Mouse (Mus musculus) forebrain, embryonic 13.5 days (tissue): ENCODE data around the gene Tctn1. TPM values are rescaled to one million over a fixed set of nuclear protein-coding genes. Genes with fewer than 3 reads are reported as not detected.
A peak's percentile ranks its signal among the peaks of the same experiment; 100 is the strongest.

ENCODE experiments used
- ATAC-seq: fragments of 200-750 bp; cut with Nextera tagmentation; 2 replicates; pipeline ENCODE4 v1.8.0; 2017
- H3K27ac ChIP-seq: fragments of 300-500 bp; sonication (generic); 2 replicates; pipeline ENCODE4 v1.5.1; 2015; ENCODE audit warnings: inconsistent platforms, mild to moderate bottlenecking, moderate library complexity
- H3K27me3 ChIP-seq: fragments of 300-500 bp; sonication (generic); 2 replicates; pipeline ENCODE4 v1.6.1; 2015; ENCODE audit warnings: mild to moderate bottlenecking, inconsistent platforms
- H3K36me3 ChIP-seq: fragments of 300-500 bp; sonication (generic); 2 replicates; pipeline ENCODE4 v1.6.1; 2015; ENCODE audit warnings: mild to moderate bottlenecking, inconsistent platforms; ENCODE audit not compliant: poor library complexity, severe bottlenecking
- H3K4me1 ChIP-seq: fragments of 300-500 bp; sonication (generic); 2 replicates; pipeline ENCODE4 v1.6.1; 2015; ENCODE audit warnings: inconsistent platforms
- H3K4me2 ChIP-seq: fragments of 300-500 bp; sonication (generic); 2 replicates; pipeline ENCODE4 v1.6.1; 2015; ENCODE audit warnings: inconsistent platforms, mild to moderate bottlenecking, moderate library complexity
- H3K4me3 ChIP-seq: fragments of 300-500 bp; sonication (generic); 2 replicates; pipeline ENCODE4 v1.5.1; 2015; ENCODE audit warnings: mild to moderate bottlenecking, inconsistent platforms
- H3K9ac ChIP-seq: fragments of 300-500 bp; sonication (generic); 2 replicates; pipeline ENCODE4 v1.6.1; 2015; ENCODE audit warnings: mild to moderate bottlenecking, inconsistent platforms
- H3K9me3 ChIP-seq: fragments of 300-500 bp; sonication (generic); replicated peaks from 2 replicates; pipeline ENCODE4 v1.6.1; 2016; ENCODE audit warnings: inconsistent platforms
- whole genome bisulfite sequencing: fragments of 180-500 bp; shearing (Covaris S2); methylation state at CpG from one replicate; pipeline ENCODE4 v1.1.7; 2015; 5-methylcytosine and 5-hydroxymethylcytosine counted together
- polyA plus RNA-seq: library from polyadenylated mRNA; unstranded; fragments of >200 nt; fragmentation: Nextera tagmentation; extraction: Ambion mirVana; gene quantifications from 2 replicates; pipeline ENCODE4 v1.2.1, GENCODE M21; 2015

Gene Tctn1
- polyA plus RNA-seq, 1 experiment from 2014 or later: 4.9 TPM

DNA sequence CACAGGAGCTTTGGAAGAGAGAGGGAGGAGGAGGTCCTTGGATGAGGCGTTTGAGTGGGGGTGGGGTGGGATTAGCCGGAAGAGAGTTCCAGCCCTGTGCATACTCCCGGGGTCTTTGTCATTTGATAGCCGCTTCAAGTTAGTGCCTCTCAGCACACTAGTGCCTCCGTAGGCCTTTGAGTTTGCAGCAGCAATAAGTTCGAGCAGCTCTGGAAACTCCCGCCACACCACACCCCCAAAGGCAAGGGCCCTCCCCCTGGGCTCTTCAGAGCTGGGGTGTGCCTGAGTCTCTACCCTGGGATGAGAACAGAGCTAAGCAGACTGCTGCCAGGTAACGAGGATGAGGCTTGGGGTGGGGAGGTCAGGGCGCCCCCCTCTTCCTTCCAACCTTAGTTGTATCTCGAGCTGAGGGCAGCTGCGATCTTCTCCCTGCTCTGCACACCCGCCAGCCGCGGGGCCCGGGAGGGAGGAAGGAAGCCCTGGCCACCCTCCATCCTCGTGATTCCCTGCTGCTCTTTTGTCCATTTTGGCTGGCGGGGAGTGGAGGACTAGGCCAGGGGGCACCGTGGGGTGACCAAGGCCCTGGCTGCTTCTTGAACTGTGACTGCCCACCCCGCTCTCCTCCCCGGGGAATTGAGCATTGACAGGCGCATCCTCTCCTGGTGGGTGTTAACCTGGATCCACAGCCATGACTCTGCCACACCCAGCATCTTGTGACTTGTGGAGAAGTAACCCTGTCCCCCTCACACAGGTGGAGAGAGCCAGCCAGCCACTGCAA lies 54.5 kb downstream of the Tctn1 start:
- H3K9ac ChIP-seq: peak overlapping the region; percentile 51
- H3K27ac ChIP-seq: peak overlapping the region; percentile 19; the same call in 1 of the 2 replicates
- WGBS: 4% methylated on average over 19 of the region's 21 CpGs

DNA sequence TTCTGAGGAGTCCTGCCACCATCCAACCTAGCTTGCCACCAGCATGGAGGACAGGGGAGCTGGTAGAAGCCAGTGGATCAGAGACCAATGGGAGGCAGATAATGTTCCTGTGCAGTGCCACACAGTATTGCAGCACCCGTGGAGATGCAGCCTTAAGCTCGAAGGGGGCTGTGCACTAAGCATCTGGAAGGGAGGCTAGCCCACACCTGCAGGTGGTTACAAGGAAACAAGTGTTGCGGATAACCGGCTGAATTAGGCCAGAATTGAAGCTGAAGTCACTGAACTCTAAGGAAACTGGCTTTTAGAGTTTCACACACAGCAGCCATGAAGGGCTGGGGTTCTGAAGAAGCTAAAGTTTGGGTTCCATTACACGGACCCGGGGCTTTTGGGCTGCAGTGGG lies 55.4 kb downstream of the Tctn1 start:
- Histone ChIP-seq H3K9ac (0 out of 2 replicates have a peak overlapping the region, but pooled peaks have one; percentile 51), H3K27me3 (no peaks in the 10 kb centered on the region), H3K9me3 (no peaks in the 10 kb centered on the region), H3K27ac (no peak overlapping the region), H3K36me3 (no peaks in the 10 kb centered on the region), H3K4me3 (no peak overlapping the region), H3K4me2 (peak overlapping the region; percentile 59; the same call in 1 of the 2 replicates), H3K4me1 (peaks cover 13% of the 10 kb centered on the region)
- WGBS: 42% methylated on average over 6 of the region's 6 CpGs
- ATAC-seq: no peak

More for the DNA sequence above, 54.5 kb downstream of the Tctn1 start:
- Histone ChIP-seq H3K4me1 (peaks cover 13% of the 10 kb centered on the region), H3K27me3 (no peaks in the 10 kb centered on the region), H3K9me3 (no peaks in the 10 kb centered on the region), H3K4me3 (peak overlapping the region; percentile 27), H3K36me3 (no peaks in the 10 kb centered on the region), H3K4me2 (peak overlapping the region; percentile 59)
- peak; percentile 50; the same call in 1 of the 2 replicates for ATAC-seq

DNA sequence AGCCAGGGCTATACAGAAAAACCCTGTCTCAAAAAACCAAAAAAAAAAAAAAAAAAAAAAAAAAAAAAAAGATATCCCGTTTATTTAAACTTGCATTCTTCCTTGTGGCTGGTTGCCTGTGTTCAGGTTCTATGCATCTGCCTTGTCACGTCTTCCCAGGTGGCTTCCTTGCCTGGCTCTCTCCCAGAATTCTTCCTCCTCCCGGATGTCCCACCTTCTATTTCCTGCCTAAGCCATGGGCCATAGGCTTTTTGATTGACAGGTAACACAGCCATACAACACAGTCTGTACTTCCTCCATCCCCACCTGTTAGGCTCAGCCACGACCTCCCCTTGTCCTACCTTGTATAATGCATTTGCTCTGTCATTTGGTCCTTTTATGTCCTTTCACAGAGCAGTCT lies 57.8 kb downstream of the Tctn1 start, which contains the start of gene Hvcn1:
Gene Hvcn1 (plus strand): TSS at position 330 of the 400 bp plus-strand sequence.
- Histone ChIP-seq H3K4me3 (no peak within 1 kb of the TSS), H3K27me3 (no peaks in the 10 kb centered on the region), H3K27ac (no peak within 1 kb of the TSS), H3K9me3 (no peaks in the 10 kb centered on the region), H3K36me3 (no peaks in the 10 kb centered on the region), H3K4me1 (peaks cover 13% of the 10 kb centered on the region), H3K4me2 (no peak within 1 kb of the TSS), H3K9ac (no peak within 1 kb of the TSS)
- no peak for ATAC-seq
- WGBS: 86% methylated on average over 4 of the region's 4 CpGs

DNA sequence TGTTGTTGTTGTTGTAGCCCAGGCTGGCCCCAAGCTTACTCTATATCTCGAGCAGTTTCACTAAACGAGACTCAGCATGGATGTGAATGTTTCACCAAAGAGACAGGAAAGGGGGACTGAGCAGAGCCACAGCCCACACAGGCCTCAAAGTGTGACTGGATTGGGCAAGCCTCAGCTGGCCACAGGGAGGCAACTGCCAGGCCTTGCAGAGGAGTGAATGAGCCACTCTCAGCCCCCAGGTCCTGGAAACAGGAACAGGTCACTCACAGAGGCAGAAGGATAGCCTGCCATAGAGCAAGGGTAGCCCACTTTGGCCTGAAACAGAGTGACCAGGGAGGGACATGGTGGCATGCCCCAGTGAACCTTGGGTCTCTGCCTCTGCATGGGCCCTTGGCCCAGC lies 60.1 kb downstream of the Tctn1 start:
- Histone ChIP-seq H3K4me2 (no peak overlapping the region), H3K4me3 (no peak overlapping the region), H3K36me3 (no peaks in the 10 kb centered on the region), H3K4me1 (peaks cover 4% of the 10 kb centered on the region), H3K27ac (no peak overlapping the region), H3K9me3 (no peaks in the 10 kb centered on the region), H3K27me3 (no peaks in the 10 kb centered on the region), H3K9ac (no peak overlapping the region)
- 70% methylated on average over 2 of the region's 2 CpGs for WGBS
- no peak for ATAC-seq

DNA sequence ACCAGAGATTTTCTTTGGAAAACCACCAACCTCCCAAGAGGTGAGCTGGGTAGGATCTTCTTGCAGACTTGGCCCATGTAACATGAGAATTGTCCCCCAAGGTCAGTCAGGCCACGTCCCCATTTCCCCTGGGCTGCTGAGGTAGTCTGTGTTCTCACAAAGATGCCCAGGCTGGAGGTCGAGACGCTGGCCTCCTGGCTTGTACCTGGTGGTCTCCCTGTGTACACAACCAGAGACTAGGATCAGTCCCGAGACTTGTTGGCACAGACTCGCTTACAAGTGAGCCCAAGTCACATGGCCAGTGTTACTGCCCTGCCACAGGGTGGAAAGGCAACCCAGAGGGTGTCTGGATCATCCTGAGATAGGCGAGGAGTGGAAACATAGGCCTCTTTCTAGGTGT lies 62.4 kb downstream of the Tctn1 start:
- Histone ChIP-seq H3K4me2 (no peak overlapping the region), H3K36me3 (no peaks in the 10 kb centered on the region), H3K4me3 (no peak overlapping the region), H3K4me1 (no peaks in the 10 kb centered on the region), H3K27ac (no peak overlapping the region), H3K27me3 (no peaks in the 10 kb centered on the region), H3K9me3 (no peaks in the 10 kb centered on the region), H3K9ac (no peak overlapping the region)
- no peak for ATAC-seq
- WGBS: 86% methylated on average over 6 of the region's 6 CpGs

DNA sequence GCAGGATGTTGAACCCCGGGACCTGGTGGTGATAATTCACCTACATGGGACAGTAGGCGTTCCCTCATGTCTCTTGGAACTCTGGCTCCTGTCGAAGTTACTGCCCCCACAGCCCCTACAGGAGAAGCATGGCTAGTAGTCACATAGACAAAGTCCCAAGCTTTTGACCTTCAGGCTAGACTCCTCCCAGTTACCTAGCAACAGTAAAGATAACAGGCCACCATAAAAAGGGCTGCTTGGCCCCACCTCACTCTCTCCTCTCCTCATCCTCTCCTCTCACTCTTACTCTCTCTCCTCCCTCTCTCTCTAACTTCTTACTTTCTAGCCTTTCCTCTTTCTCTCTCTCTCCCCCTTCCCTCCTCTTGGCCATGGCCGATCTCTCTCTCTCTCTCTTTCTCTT lies 63.4 kb downstream of the Tctn1 start:
- no peaks in the 10 kb centered on the region for H3K36me3 ChIP-seq
- H3K4me2 ChIP-seq: no peak overlapping the region
- ATAC-seq: no peak
- H3K27ac ChIP-seq: no peak overlapping the region
- no peaks in the 10 kb centered on the region for H3K27me3 ChIP-seq
- no peak overlapping the region for H3K9ac ChIP-seq
- H3K4me3 ChIP-seq: no peak overlapping the region
- H3K9me3 ChIP-seq: no peaks in the 10 kb centered on the region
- WGBS: 97% methylated on average over 4 of the region's 4 CpGs
- H3K4me1 ChIP-seq: no peaks in the 10 kb centered on the region

DNA sequence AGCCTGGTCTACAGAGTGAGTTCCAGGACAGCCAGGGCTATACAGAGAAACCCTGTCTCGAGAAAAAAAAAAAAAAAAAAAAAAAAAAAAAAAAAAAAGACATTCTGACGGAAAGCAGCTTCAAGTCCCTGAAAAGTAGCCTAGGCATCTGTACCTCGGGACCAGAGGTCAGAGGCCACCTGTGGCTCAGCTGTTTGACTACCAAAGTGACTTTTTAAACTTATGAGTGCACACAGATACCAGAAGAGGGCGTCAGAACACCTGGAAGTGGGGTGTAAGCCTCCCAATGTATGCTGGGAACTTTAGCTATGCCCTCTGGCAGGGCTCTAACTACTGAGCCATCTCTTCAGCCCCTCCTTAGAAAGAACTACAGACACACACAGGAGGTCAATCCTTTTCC lies 71.9 kb downstream of the Tctn1 start:
- ATAC-seq: no peak
- 67% methylated on average over 3 of the region's 4 CpGs for WGBS

DNA sequence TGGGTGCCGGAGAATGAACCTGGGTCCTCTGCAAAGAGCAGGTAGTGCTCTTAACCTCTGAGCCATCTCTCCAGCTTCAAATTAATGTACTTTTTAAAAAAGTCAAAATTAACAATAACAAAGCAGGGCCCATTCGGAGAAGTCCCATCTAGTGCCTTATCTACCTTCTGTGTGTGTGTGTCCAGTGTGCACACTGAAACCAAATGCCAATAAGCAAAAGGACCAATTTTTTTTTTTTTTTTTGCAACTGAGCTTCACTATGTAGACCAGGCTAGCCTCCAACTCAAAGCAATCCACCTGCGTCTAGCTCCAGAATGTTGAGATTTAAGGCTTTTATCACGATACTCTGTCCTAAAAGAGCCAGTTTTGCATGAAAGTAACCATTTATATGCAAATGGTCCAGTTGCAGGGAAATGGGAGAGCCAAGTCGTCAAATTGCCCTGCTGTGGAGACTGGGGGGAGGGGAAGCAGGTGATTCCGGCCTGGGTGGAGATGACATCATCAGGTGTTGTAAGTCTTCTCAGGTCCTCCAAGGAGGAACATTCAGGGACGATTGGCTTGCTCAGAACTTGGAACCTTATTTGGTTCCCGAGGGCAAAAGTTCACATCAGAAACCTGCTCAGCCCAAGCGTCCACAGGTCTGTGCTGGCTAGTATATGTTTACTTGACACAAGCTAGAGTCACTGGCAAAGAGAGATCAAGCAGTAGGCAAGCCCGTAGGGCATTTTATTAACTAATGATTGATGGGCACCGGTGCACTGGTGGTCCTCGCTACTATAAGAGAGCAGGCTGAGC lies 72.8 kb downstream of the Tctn1 start:
- Histone ChIP-seq H3K4me1 (no peaks in the 10 kb centered on the region), H3K27me3 (no peaks in the 10 kb centered on the region), H3K9ac (no peak overlapping the region), H3K9me3 (no peaks in the 10 kb centered on the region), H3K4me3 (no peak overlapping the region), H3K27ac (no peak overlapping the region), H3K36me3 (no peaks in the 10 kb centered on the region), H3K4me2 (no peak overlapping the region)
- whole genome bisulfite sequencing: 72% methylated on average over 12 of the region's 12 CpGs
- ATAC-seq: no peak

More for the DNA sequence above, 71.9 kb downstream of the Tctn1 start:
- no peak overlapping the region for H3K9ac ChIP-seq
- no peaks in the 10 kb centered on the region for H3K9me3 ChIP-seq
- H3K27me3 ChIP-seq: no peaks in the 10 kb centered on the region
- H3K4me3 ChIP-seq: no peak overlapping the region
- H3K27ac ChIP-seq: no peak overlapping the region
- H3K4me1 ChIP-seq: no peaks in the 10 kb centered on the region
- no peaks in the 10 kb centered on the region for H3K36me3 ChIP-seq
- H3K4me2 ChIP-seq: no peak overlapping the region

DNA sequence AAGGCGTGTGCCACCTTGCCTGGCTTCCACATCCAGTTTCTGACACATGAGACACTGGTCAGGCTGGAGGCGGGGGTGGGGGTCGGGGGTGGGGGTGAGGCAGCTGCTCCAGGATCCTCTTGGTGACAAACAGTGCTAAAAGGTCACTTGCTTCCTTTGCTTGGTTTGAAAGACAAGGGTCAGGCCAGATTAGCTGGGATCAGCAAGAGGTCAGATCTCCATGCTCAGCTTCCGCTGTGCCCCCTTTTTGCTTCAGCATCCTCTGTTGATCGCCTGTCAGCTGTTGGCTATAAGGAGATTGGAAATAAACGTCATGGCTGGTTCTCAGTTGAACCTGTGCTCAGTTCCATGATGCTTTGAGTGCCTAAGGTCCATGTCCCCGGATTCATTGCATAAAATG lies 73.8 kb downstream of the Tctn1 start:
- H3K27me3 ChIP-seq: no peaks in the 10 kb centered on the region
- no peak overlapping the region for H3K9ac ChIP-seq
- H3K4me3 ChIP-seq: no peak overlapping the region
- no peaks in the 10 kb centered on the region for H3K9me3 ChIP-seq
- WGBS: 68% methylated on average over 7 of the region's 7 CpGs
- H3K36me3 ChIP-seq: no peaks in the 10 kb centered on the region
- no peaks in the 10 kb centered on the region for H3K4me1 ChIP-seq
- no peak overlapping the region for H3K27ac ChIP-seq
- ATAC-seq: no peak
- H3K4me2 ChIP-seq: no peak overlapping the region

DNA sequence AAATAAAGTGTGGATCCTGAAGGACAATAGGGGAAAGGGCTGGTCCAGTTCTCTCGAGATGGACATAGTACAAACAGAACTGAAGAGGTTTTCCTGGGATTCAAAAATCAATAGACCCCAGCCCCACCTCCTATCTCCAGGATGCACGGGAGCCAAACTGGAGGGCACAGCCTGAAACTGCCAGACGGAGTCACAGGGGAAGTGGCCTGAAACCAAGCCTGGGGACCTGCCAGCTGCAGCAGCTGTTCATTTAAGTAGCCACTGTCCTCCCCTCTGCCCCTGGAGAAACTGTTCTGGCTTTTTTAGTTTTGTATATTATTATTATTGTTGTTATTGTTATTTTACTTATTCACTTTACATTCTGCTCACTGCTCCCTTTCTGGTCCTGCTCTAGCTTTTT lies 75.1 kb downstream of the Tctn1 start:
- H3K4me2 ChIP-seq: no peak overlapping the region
- ATAC-seq: no peak
- H3K9ac ChIP-seq: no peak overlapping the region
- no peaks in the 10 kb centered on the region for H3K36me3 ChIP-seq
- no peak overlapping the region for H3K27ac ChIP-seq
- WGBS: 48% methylated on average over 3 of the region's 3 CpGs
- H3K9me3 ChIP-seq: 0 out of 2 replicates have a peak, but pooled peaks cover 6% of the 10 kb centered on the region
- H3K4me3 ChIP-seq: no peak overlapping the region
- no peaks in the 10 kb centered on the region for H3K4me1 ChIP-seq
- H3K27me3 ChIP-seq: no peaks in the 10 kb centered on the region
